Mouse (Mus musculus) E14TG2a.4 (cell line): ENCODE results near the gene Csf3.

Experiments
- CTCF ChIP-seq: conservative IDR thresholded peaks from 2 replicates; pipeline ENCODE4 v1.5.1; 2014; ENCODE audit warnings: low read length
- NANOG ChIP-seq: IDR thresholded peaks from 2 replicates; pipeline ENCODE4 v1.6.1; 2014; ENCODE audit warnings: borderline replicate concordance, low read length, mixed read lengths

- no peak for TF ChIP-seq CTCF
- TF ChIP-seq NANOG, result no peak
These were observed 41.6 kb downstream of the Csf3 start for GRCm38 (mm10) chr11:98742397-98743291.
